Mouse (Mus musculus) midbrain, embryonic 10.5 days (tissue): ENCODE results near the gene Speer3. TPM values are rescaled to one million over a fixed set of nuclear protein-coding genes. Genes with fewer than 3 reads are reported as not detected.
"Not testable (repeated sequence)": the region's sequence is repeated elsewhere in the genome, so short reads cannot be mapped to it uniquely, and the experiment has no call there.

Experiments used
- DNase-seq: peaks from one replicate; pipeline ENCODE4 v3.0.0-alpha.2; 2017; ENCODE audit warnings: low spot score
- H3K27ac ChIP-seq: fragments of 300-500 bp; sonication (generic); replicated peaks from 2 replicates; pipeline ENCODE4 v1.5.1; 2016; ENCODE audit warnings: mild to moderate bottlenecking
- H3K27me3 ChIP-seq: fragments of 300-500 bp; sonication (generic); 2 replicates; pipeline ENCODE4 v1.6.1; 2016; ENCODE audit warnings: low read depth, mild to moderate bottlenecking; ENCODE audit not compliant: poor library complexity, severe bottlenecking
- H3K36me3 ChIP-seq: fragments of 300-500 bp; sonication (generic); 2 replicates; pipeline ENCODE4 v1.6.1; 2016; ENCODE audit warnings: mild to moderate bottlenecking, moderate library complexity
- H3K4me1 ChIP-seq: fragments of 300-500 bp; sonication (generic); 2 replicates; pipeline ENCODE4 v1.6.1; 2016
- H3K4me3 ChIP-seq: fragments of 300-500 bp; sonication (generic); 2 replicates; pipeline ENCODE4 v1.5.1; 2016; ENCODE audit warnings: mild to moderate bottlenecking, moderate library complexity
- H3K9me3 ChIP-seq: fragments of 300-500 bp; sonication (generic); replicated peaks from 2 replicates; pipeline ENCODE4 v1.6.1; 2016; ENCODE audit warnings: mild to moderate bottlenecking
- WGBS: fragments of 180-500 bp; shearing (Covaris S2); methylation state at CpG from one replicate; pipeline ENCODE4 v1.1.7; 2016; 5-methylcytosine and 5-hydroxymethylcytosine counted together
- polyA plus RNA-seq: library from polyadenylated mRNA; unstranded; fragments of >200 nt; fragmentation: Nextera tagmentation; extraction: Ambion mirVana; gene quantifications from 2 replicates; pipeline ENCODE4 v1.2.1, GENCODE M21; 2016

Speer3 gene
- polyA plus RNA-seq: not detected in 2 replicates

GRCm38 (mm10) chr5:13791319-13791718 is at the start of gene Speer3:
Gene Speer3, plus strand, starts transcription at chr5:13791619.
- WGBS: 84% methylated on average over 1 of the region's 1 CpGs

GRCm38 (mm10) chr5:13810496-13810895 is 19.1 kb downstream of the Speer3 start:
- not testable (repeated sequence) for H3K9me3 ChIP-seq, H3K4me3 ChIP-seq, H3K27me3 ChIP-seq, H3K36me3 ChIP-seq, H3K27ac ChIP-seq, DNase-seq, H3K4me1 ChIP-seq
- 78% methylated on average over 2 of the region's 2 CpGs for WGBS

More at GRCm38 (mm10) chr5:13791319-13791718, at the start of gene Speer3:
- H3K4me3 ChIP-seq: no peak within 1 kb of the TSS
- H3K36me3 ChIP-seq: no peaks in the 10 kb centered on the region
- no peak within 1 kb of the TSS for H3K27ac ChIP-seq
- H3K9me3 ChIP-seq: no peaks in the 10 kb centered on the region
- H3K27me3 ChIP-seq: no peaks in the 10 kb centered on the region
- DNase-seq: no peak
- no peaks in the 10 kb centered on the region for H3K4me1 ChIP-seq

- Histone ChIP-seq H3K27ac (no peak overlapping the region), H3K27me3 (no peaks in the 10 kb centered on the region), H3K36me3 (no peaks in the 10 kb centered on the region), H3K4me3 (no peak overlapping the region), H3K4me1 (no peaks in the 10 kb centered on the region), H3K9me3 (no peaks in the 10 kb centered on the region)
- no peak for DNase-seq
Measured at GRCm38 (mm10) chr5:13825108-13825507, 33.7 kb downstream of the Speer3 start.

GRCm38 (mm10) chr5:13826708-13827107 is 35.3 kb downstream of the Speer3 start:
- DNase-seq: no peak
- H3K4me3 ChIP-seq: no peak overlapping the region
- H3K36me3 ChIP-seq: no peaks in the 10 kb centered on the region
- no peaks in the 10 kb centered on the region for H3K27me3 ChIP-seq
- H3K9me3 ChIP-seq: no peaks in the 10 kb centered on the region
- H3K4me1 ChIP-seq: no peaks in the 10 kb centered on the region
- H3K27ac ChIP-seq: no peak overlapping the region

- no peak overlapping the region for H3K4me3 ChIP-seq
- H3K36me3 ChIP-seq: no peaks in the 10 kb centered on the region
- no peak overlapping the region for H3K27ac ChIP-seq
- no peaks in the 10 kb centered on the region for H3K9me3 ChIP-seq
- no peaks in the 10 kb centered on the region for H3K4me1 ChIP-seq
- DNase-seq: no peak
- H3K27me3 ChIP-seq: no peaks in the 10 kb centered on the region
Measured at GRCm38 (mm10) chr5:13844317-13844716, 52.9 kb downstream of the Speer3 start.

Other genes starting within 250 kb of the Speer3 start
- gene Sema3e, start 233.7 kb downstream of the Speer3 start, polyA plus RNA-seq: 1.7 and 1.8 TPM in 2 replicates